Comparison of ENCODE assay signal across 22 mouse cellular contexts in the genomic region with DNA sequence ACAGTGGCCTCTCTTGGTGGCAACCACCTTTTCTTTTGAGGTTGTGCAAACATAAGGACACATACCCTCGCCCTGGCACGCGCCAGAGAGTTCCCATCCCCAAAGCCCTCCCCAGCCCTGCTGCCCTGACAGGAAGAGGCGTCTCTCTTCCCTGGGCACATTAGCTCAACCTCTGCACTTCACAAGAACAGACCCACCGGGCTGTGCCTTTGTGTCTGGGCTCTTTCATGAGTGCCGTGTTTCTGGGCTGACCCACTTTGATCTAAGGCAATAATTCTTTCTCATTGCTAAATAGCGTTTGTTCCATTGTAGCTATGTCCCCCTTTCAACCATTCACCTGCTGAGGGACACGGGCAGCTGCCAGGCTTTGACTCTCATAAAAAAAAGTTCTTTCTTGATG. TPM values are rescaled to one million over a fixed set of nuclear protein-coding genes. Genes with fewer than 3 reads are reported as not detected.
DNase-seq lines count a peak whose midpoint lies in the region; ATAC-seq and TF ChIP-seq lines count a peak whose summit lies in the region.
"Had no signal": no experiment of that assay in that cellular context is flagged by ENCODE, and none has a peak within 500 bp of the region (broad histone marks: within the 10 kb centered on the region; RNA-seq: fewer than 3 reads in every experiment).

No protein-coding gene starts in this region.

- H3K36me3 ChIP-seq in midbrain, embryonic 15.5 days (replicated peaks): no peaks in the 10 kb centered on the region
- H3K36me3 ChIP-seq in midbrain, embryonic 14.5 days (ENCODE audit: control insufficient read depth, insufficient read depth, low read length): no peaks in the 10 kb centered on the region
- H3K36me3 ChIP-seq: embryonic facial prominence, embryonic 13.5 days; embryonic facial prominence, embryonic 15.5 days; forebrain, embryonic 10.5 days; forebrain, embryonic 12.5 days had no signal

- no peaks in the 10 kb centered on the region for H3K9me3 ChIP-seq in midbrain, embryonic 15.5 days
- no peaks in the 10 kb centered on the region for H3K9me3 ChIP-seq in midbrain, embryonic 14.5 days (ENCODE audit: control insufficient read depth, low read length)
- H3K9me3 ChIP-seq: embryonic facial prominence, embryonic 13.5 days; embryonic facial prominence, embryonic 15.5 days; forebrain, embryonic 10.5 days; forebrain, embryonic 12.5 days had no signal

- H3K27ac ChIP-seq in midbrain, embryonic 15.5 days: no peak overlapping the region
- H3K27ac ChIP-seq in midbrain, embryonic 14.5 days (replicated peaks; ENCODE audit: low read depth, low read length): no peak overlapping the region
- H3K27ac ChIP-seq: embryonic facial prominence, embryonic 13.5 days; embryonic facial prominence, embryonic 15.5 days; forebrain, embryonic 10.5 days; forebrain, embryonic 12.5 days had no signal

- H3K4me3 ChIP-seq in midbrain, embryonic 15.5 days: no peak overlapping the region
- H3K4me3 ChIP-seq in midbrain, embryonic 14.5 days (replicated peaks; ENCODE audit: low read depth, low read length): no peak overlapping the region
- H3K4me3 ChIP-seq: embryonic facial prominence, embryonic 13.5 days; embryonic facial prominence, embryonic 15.5 days; erythroblast, embryonic 14.5 days; forebrain, embryonic 10.5 days; forebrain, embryonic 12.5 days had no signal

- H3K9ac ChIP-seq in midbrain, embryonic 15.5 days: no peak overlapping the region
- no peak overlapping the region for H3K9ac ChIP-seq in midbrain, embryonic 14.5 days (replicated peaks; ENCODE audit: low read length)
- H3K9ac ChIP-seq: embryonic facial prominence, embryonic 13.5 days; embryonic facial prominence, embryonic 15.5 days; forebrain, embryonic 12.5 days had no signal

- peaks cover 3% of the 10 kb centered on the region for H3K27me3 ChIP-seq in midbrain, embryonic 15.5 days (replicated peaks)
- no peaks in the 10 kb centered on the region for H3K27me3 ChIP-seq in midbrain, embryonic 14.5 days (ENCODE audit: control insufficient read depth, insufficient read depth, low read length)

- no peak for TF ChIP-seq CTCF in brain, embryonic 14.5 days (IDR thresholded peaks at IDR 0.05; ENCODE audit: borderline replicate concordance, extremely low read depth, insufficient read depth, insufficient read length)

- H3K4me1 ChIP-seq in midbrain, embryonic 15.5 days: no peaks in the 10 kb centered on the region
- H3K4me1 ChIP-seq in midbrain, embryonic 14.5 days (ENCODE audit: control insufficient read depth, insufficient read depth, low read length): no peaks in the 10 kb centered on the region
- H3K4me1 ChIP-seq: embryonic facial prominence, embryonic 13.5 days; embryonic facial prominence, embryonic 15.5 days; forebrain, embryonic 12.5 days had no signal

- TF ChIP-seq POLR2A in brain, embryonic 14.5 days (IDR thresholded peaks at IDR 0.05; ENCODE audit: borderline replicate concordance, extremely low read depth, insufficient read depth, insufficient read length, poor library complexity, severe bottlenecking): no peak

- ATAC-seq in midbrain, embryonic 15.5 days (replicated peaks): peak; percentile 56; the same call in 1 of the 2 replicates
- no peak for ATAC-seq in midbrain, embryonic 14.5 days (ENCODE audit: low FRiP score, low TSS enrichment)
- ATAC-seq: forebrain, embryonic 14.5 days; forebrain, embryonic 16.5 days had no signal

- no peak for DNase-seq in midbrain, embryonic 14.5 days
- DNase-seq in brain, adult 2 months (ENCODE audit: low read depth, low spot score): peak; percentile 30
- peak; percentile 59 for DNase-seq in brain, embryonic 14.5 days (ENCODE audit: low read depth)
- no peak for DNase-seq in kidney, postnatal 14 days
- DNase-seq: adrenal gland, adult 2 months; adrenal gland, postnatal 10 days; adrenal gland, postnatal 25 days; cerebellum, adult 11 months; cerebellum, adult 8-10 months; cerebellum, adult 9-11 months; cerebellum, postnatal 14 days; cerebellum, postnatal 36 days; embryo, embryonic 11 days had no signal

- WGBS in midbrain, embryonic 15.5 days: 47% methylated on average over 8 of the region's 8 CpGs
- WGBS in midbrain, embryonic 14.5 days: 44% methylated on average over 8 of the region's 8 CpGs

- H3K4me2 ChIP-seq in midbrain, embryonic 15.5 days: no peak overlapping the region
- no peak overlapping the region for H3K4me2 ChIP-seq in midbrain, embryonic 14.5 days (ENCODE audit: low read length)
- H3K4me2 ChIP-seq: embryonic facial prominence, embryonic 13.5 days; embryonic facial prominence, embryonic 15.5 days; forebrain, embryonic 12.5 days had no signal

RNA-seq across cellular contexts. Expression of a gene that starts 7.8 kb away (rescaled TPM):
- 8.7 and 11.1 TPM in 2 replicates for polyA plus RNA-seq in midbrain, embryonic 15.5 days (2015; fragmentation: Nextera tagmentation; extraction: Ambion mirVana)
- 5.4 and 6.1 TPM in 2 replicates for polyA plus RNA-seq in midbrain, embryonic 14.5 days (2014; fragmentation: Nextera tagmentation; extraction: Ambion mirVana)
- polyA plus RNA-seq in brain, embryonic 14.5 days (2012; rRNA removed): 6.2 and 9.9 TPM in 2 replicates
- polyA plus RNA-seq: C2C12; erythroblast, embryonic 14.5 days had no signal

RNA-seq across cellular contexts. Expression of a gene that starts 39.0 kb away (rescaled TPM):
- 85.5 and 87.5 TPM in 2 replicates for polyA plus RNA-seq in midbrain, embryonic 15.5 days (2015; fragmentation: Nextera tagmentation; extraction: Ambion mirVana)
- polyA plus RNA-seq in midbrain, embryonic 14.5 days (2014; fragmentation: Nextera tagmentation; extraction: Ambion mirVana): 92.6 and 93.8 TPM in 2 replicates
- polyA plus RNA-seq in brain, embryonic 14.5 days (2012; rRNA removed): 35.1 and 35.5 TPM in 2 replicates

Comparison
In these comparisons a context has a peak if more than half of its experiments do, and no peak if none do; other contexts are left out.
1. DNase-seq: peak in brain, adult 2 months (single experiment) and brain, embryonic 14.5 days (single experiment); none in midbrain, embryonic 14.5 days (single experiment) and kidney, postnatal 14 days (single experiment).